Mouse (Mus musculus) gastrocnemius, postnatal 36 days (tissue): ENCODE results near the gene Sox13. TPM values are rescaled to one million over a fixed set of nuclear protein-coding genes. Genes with fewer than 3 reads are reported as not detected.

ENCODE experiments used
- DNase-seq, 2 experiments: peaks; one replicate each; pipeline ENCODE4 v3.0.0; 2022
- intact Hi-C: fragments of 180-260 bp; cut with DNase I; formaldehyde crosslinking; loops from one replicate; pipeline ENCODE4 v1.15.1; 2025
- long read RNA-seq, 2 experiments: library from polyadenylated mRNA; stranded (forward); transcript quantifications; one replicate each; pipeline ENCODE4 v2.0.0; 2021
- total RNA-seq, 2 experiments: library from RNA; stranded (reverse); gene quantifications; 2 replicates each; pipeline ENCODE4 v1.2.3; 2021

Gene Sox13
- 1 to 10 TPM; 6.7 to 9.6 TPM for total RNA-seq
- long read RNA-seq, experiment 1: 0 reads
- long read RNA-seq, experiment 2: 0 reads

DNA sequence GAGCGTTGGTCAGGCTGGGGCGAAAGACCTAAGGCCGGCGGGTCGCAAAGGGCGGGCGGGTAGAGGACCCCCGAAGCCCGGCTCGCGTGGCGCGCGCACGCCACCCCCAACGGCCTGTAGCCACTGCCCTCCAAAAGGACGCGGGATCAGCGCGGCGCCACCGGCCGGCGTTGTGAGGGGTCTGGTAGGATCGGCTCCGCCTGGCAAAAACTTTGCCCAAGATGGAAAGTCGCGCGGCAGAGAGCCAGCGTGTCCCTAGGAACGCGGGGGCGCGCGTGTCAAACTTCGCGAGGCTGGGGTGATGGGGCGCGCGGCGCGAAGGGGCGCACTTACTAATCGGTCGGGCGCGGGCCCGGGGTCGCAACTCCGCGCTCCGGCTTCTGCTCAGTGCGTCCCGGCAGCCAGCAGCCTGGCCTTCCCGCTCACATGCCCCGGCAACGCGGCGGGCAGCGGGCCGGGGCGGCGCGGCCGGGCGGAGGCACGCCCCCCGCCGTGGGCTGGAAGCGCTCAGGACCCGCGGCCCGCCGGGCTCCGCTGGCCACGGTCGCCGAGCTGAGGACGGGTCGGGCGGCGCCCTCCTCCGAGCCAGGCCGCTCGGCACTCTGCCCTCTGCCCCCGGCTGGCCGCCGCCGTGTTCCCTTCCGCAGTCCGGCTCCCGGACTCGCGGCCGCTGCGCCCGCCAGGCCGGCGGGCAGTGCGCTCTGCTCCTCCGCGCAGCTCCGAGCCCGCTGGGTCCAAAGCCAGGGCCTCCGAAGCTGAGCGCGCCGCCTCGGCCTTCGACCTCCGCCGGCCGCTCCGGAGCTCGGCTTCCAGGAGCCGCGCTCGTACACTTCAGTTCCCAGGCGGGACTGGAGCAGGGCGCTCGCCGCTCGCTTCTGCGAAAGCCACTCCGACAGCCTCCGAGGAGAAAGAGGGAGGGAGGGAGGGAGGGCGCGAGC lies at the start of gene Sox13:
Gene Sox13, minus strand, starts transcription at position 835 of the 938 bp plus-strand sequence.
- peak; percentile 46 to 62 for DNase-seq
- intact Hi-C loops: no loop called here

DNA sequence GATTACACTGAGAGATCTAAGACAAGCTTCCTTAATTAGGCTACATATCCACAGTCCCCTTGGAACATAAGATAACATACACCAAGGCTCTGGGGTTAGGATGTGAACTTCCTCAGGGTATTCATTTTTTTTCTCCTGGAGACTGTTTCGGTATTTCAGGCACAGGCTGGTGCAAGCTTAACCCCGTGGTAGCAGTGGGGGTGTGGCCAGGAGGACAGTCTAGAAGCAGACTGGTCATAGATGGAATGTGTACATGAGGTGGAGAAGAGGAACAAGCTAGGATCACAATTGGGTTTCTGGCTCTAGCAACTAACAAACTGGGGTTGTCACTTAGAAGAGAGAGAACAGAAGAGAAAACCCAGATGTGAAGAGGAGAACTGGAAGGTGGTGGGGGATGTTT lies 47.4 kb upstream of the Sox13 start:
- DNase-seq: no peak

DNA sequence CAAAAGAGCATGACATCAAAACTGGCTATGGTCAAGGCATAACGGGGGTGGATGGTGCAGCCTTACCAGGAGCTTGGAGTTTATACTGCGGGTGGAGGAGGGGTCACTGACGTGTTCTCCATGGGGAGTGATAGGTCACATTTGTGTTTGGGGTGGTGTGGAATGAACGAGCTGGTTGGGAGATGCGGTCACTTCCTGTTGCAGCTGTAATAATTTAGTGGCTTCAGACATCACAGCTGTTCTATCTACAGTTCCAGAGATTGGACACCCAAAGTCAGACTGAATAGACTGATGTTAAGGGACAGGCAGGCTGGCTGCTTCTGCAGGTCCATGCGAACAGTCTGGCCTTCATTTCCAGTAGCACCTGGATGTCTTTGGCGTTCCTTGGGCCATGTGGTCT lies 46.9 kb upstream of the Sox13 start:
- DNase-seq: peak in 1 of 2 experiments; percentile 18
- intact Hi-C loops: no loop called here

More for the DNA sequence above, 47.4 kb upstream of the Sox13 start:
- intact Hi-C loops: no loop called here

DNA sequence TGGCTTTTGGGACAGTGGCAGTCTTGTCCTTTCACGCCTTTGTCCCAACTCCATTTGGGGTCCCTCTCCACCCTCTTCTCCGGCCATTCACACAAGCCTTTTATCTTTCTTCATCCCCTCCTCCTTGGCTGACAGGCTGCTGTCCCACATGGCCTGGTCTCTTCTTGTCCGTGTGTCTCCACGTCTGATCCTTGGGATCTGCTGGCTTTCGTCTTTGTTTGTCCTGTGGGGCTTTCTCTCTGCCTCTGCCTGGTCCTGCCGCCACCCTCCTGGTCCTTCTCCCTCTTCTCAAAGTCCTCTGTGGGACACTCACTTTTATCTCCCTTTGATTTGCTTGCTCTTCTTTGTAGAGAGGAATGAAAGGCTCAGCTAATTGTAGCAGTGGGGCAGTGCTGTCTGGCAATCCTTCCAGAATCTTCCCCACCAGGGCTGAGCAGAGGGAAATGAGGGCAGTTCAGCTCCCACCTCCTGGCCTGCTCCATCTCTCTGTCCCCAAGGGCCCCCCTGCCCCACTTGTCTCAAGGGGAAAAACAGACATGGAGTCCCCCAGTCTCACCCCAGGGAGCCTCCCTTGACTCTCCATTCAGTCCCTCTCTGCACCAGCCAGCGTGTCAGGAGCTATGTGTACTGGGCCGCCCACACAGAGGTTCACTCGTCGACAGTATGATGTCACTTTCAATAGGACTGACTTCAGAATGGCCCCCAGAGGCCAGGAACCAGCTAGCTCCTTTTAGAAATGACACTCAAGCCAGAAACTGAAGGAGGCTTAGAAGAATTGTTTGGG lies 46.3 kb upstream of the Sox13 start:
- intact Hi-C loops: no loop called here
- peak in 1 of 2 experiments; percentile 13 for DNase-seq

DNA sequence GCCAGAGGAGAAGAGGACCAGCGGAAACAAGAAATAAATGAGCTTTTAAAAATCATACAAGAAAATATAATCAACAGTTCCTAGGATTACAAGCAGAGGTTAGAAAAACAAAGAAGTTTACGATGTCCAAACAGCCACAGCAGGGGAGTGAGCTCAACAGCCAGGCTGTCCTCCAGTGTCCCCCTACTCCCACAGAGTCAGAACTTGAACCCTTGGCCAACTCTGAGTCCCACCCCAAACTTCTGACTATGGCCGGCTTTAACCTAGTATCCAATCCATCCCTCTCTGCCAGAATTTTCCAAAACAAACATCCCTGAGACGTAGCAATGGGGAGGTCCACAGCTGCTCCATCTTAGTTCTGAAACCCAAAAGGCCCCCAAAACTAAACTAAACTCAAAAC lies 45.0 kb upstream of the Sox13 start:
- intact Hi-C loops: no loop called here
- DNase-seq: no peak

DNA sequence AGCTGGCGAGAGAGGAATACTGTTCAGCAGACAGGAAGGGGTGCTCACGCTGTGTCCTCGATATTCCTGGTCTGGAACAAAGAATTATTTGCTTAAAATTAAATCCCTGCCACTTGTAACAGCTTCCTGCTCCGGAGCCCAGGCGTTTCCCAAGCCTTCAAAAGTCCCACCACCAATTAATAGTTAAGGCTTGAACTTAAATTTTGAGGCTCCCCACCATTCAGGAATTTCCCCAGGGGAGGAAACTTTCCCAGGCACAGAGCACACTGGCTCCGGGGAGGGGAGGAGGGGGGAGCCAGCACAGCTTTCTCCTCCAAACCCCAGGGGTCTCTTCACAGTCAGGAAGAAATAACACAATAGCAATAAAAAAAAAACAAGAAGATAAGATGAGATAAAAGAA lies 44.6 kb upstream of the Sox13 start:
- intact Hi-C loops: no loop called here
- no peak for DNase-seq

DNA sequence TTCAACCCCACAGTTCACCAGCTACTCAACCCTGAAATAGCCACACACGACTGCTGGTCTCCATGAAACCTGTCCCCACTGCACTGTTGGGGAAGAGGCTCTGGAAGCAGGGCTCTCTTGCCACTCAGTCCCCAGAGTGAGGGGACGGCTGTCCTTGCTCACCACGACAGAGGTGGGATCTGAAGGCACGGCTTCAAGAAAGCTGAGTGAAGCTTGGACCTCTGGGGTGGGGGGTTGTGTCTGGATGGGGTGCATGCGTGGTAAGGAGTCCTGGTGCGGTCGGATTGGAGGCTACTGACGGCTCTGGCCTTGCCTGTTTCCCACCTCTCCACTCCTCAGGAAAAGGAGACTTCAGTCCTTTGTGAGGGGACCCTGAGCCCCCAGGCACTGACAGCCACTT lies 43.7 kb upstream of the Sox13 start:
- intact Hi-C loops: no loop called here

DNA sequence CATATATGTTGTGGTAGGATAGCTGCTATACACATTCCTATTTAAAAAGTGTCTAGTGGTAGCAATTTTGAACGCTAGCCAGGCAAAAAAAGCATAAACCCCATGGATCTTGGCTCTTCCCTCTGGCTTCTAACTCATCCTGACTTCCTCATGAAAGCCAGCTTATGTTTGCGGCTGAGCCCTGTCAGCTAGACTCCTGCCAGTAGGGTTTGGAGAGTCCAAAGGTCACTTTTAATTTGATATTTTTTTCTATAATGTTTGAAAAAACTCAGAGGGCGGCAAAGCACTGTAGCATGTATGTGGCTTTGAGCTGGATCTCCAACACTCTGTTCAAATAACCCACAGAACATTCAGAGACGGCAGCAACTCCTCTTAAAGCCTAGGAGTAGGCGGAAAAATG lies 39.0 kb upstream of the Sox13 start:
- DNase-seq: no peak
- intact Hi-C loops: loop anchor here (5.0 kb wide), 1 partner anchor 1851 kb away; no protein-coding TSS in a partner anchor

More for the DNA sequence above, 43.7 kb upstream of the Sox13 start:
- DNase-seq: no peak

DNA sequence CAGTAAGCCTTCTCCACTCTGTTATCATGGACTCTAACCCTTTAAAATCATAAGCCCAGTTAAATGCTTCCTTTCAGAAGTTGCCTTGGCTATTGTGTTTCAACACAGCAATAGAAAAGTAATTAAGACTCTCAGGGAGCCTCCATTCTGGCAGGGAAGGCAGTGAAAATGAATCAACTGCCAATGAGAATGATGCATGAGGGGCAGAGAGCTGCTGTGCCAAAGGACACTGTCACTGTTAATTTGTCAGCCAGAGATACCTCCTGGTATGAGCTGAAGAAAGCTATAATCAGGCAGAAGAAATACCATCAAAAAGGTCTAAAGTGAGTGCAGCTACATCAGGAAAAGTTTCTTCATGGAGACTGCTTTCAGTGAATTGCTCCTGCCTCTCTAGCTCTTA lies 36.8 kb upstream of the Sox13 start:
- intact Hi-C loops: loop anchor here (5.0 kb wide), 1 partner anchor 1849 kb away; no protein-coding TSS in a partner anchor
- DNase-seq: no peak

DNA sequence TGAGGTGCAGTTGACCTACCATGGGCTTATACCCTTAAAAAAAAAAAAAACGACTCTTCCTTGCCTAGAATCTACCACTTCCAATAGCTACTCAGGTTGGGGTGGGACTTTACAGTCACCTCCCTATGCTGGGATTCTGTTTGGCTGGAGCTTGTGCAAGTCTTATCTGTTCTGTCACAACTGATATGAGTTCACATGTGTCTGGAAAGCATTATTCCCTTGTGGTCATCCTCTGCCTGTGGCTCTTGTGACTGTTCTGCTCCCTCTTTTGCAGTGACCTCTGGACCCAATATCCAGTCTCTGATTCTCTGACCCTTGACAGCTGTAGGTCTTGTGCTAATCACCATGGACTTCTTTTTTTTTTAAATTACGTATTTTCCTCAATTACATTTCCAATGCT lies 31.9 kb upstream of the Sox13 start:
- DNase-seq: no peak
- intact Hi-C loops: no loop called here

DNA sequence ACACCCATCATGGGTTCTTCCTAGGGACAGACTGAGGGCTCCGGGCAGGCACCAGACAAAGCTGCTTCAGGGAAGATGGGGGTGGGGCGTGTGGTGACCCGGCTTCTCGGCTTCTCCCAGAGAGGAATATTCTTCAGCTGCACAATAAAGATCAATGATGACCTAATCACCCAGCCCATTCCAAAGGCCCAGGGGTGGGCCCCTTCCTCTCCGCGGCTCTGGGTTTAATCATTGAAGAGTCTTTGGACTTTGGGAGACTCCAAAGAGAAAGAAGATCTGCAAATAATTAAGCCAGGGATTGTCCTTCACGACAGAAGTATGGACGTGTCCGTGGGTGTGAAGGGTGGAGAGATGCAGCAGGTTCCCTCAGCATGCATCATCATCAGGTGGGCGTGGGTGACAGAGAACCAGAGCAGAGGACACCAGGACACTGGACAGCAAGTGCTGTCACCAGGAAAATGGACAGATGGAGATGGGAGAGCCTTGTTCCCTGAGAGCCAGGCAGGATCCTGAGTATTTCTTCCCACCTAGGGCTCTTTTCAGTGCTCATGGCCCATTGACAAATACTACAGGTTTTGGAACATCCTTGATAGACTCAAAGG lies 28.5 kb upstream of the Sox13 start:
- intact Hi-C loops: no loop called here
- no peak for DNase-seq

DNA sequence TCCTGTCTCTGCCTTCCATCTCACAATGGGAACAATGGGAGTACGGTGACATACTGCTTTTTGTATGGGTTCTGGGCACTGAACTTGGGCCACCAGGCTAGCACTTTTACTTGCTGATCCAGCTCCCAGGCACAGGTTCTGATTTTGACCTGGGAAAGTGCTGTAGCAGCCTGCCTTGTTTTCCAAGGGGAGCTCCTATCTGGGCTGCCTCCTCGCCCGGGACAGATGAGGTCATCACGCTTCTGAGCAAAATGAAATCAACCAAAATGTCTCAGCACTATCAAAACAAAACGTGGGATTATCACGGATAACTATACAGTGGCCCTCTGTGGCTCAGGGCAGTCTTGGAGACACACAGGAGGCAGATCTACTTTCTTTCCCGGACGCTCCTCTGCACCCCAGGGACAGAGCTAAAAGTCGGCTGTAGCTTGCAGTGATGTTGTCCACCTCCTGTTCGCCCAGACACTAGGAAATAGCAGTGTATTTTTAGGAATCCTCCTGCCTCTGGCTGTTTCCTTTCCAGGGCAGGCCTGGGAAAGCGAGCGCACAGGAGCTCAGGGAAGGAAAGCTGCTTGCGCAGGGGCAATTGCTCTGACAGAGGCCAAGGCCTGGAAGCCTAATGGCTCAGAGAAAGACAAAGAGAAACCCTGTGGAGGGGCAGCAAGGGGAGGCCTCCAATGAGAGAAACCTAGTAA lies 27.8 kb upstream of the Sox13 start:
- intact Hi-C loops: no loop called here
- no peak for DNase-seq

DNA sequence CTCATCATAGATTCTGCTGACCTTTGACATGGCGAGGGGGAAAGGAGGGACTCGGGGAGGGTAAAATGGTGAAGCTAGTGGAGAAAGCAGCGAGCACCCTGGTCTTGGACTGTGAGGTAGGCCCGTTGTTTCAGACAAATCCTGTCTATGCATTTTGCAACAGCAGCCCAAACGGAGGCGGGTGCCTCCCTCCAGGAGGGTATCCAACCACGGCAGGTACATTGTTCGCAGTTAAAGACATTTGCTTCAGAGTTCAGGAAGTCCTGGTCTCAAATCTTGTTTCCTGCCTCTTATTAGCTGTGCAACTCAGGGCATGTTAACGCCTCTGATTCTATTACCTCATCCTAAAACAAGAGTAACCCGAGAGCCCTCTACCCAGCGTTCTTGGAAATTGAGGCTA lies 26.8 kb upstream of the Sox13 start:
- DNase-seq: no peak
- intact Hi-C loops: no loop called here

DNA sequence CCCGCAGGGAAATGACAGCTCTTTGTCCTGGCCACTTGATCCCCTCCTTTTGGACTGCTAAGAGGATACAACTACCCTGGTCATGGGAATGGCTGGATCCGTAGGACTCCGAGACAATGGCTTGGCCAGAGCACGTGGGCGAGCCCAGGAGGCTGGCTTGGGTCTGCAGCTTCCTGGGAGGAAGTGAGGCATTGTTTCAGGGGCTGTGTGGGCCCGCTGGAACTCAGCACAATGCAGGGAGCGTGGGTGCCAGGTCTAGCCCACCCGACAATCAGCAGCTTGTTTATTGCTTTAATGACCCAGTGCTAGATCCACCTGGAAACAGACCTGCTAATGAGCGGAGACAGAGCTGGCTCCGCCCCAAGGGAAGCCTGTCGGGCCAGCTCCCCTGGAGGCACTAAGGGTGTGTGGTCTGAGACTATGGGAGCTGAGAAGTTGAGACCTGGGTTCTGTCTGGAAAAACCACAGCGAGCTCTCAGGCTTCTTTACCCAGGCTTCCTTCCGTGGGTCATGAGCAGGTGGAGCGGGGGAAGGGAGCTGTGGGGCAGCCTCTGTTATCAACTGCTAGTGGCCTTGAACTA lies 24.3 kb upstream of the Sox13 start:
- peak in 1 of 2 experiments; percentile 23 for DNase-seq
- intact Hi-C loops: no loop called here

DNA sequence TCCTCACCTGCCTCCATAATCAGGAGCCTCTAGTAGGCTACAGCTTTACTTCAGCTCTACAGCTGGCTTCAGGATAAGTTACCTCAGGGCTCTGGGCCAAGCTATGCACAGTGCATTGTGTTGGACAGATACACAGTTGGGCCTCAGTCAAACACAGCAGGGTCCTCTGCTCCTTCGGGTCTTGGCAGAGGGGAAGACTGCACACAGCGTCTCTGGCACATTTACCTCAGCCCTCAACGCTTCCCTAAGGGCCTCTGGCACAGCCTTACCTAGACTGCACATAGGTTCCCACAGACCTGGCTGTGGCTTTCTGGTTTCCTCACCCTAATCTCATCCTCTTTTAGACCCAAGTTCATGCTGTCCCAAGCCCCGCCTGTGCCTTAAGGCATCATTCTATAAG lies 22.1 kb upstream of the Sox13 start:
- DNase-seq: no peak
- intact Hi-C loops: no loop called here

DNA sequence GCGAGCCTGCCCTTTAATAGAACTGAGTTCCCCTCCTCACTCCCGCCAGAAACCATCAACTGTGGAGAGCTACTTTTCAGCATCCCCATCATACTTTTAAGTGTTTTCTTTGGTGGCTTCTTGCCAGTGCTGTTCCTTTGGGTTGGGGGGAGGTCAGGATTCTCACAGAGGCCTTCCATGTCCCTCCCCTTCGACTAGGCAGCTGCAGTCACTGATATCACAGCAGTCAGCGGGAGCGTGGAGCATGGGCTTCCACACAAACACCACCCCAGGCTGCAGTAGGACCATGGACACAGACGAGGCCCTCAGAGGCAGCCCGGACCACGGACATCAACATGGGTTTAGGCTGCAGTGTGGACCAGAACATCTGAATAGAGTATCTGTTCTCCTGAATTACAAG lies 20.1 kb upstream of the Sox13 start:
- intact Hi-C loops: no loop called here

DNA sequence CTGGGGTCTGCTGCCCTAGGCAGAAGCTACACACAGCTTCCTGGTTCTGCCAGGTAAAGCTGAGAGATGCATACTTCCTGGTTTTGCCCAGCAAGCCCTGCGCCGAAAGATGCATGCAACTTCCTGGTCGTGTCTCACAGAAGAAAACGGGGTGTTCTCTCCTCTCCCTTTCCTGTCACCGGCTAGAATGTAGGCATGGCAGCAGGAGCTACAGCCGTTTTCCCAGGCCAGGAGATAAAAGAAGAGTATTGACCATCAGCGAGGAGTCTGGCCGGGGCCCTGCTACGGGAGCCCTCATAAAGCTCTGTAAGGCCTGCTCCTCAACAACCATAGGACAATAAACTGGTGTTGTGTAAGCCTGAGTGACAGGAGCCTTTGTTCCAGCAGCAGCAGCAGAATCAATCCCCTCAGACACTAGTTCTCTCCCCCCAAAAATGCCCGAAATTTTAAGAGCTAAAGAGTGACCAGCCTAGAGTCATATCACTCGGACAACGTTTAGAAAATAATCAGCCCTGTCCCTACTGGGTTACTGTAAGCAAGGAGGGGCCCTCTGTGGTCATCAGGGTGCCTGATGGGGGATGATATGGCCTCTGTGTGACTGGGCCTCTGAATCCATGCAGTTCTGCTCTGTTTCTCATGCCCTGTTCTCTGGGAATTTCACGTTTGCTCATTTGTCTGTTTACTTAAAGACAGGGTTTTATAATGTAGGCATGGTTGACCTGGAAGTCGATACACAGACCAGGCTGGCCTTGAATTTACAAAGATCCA lies 13.9 kb upstream of the Sox13 start:
- DNase-seq: no peak
- intact Hi-C loops: no loop called here

More for the DNA sequence above, 20.1 kb upstream of the Sox13 start:
- no peak for DNase-seq

DNA sequence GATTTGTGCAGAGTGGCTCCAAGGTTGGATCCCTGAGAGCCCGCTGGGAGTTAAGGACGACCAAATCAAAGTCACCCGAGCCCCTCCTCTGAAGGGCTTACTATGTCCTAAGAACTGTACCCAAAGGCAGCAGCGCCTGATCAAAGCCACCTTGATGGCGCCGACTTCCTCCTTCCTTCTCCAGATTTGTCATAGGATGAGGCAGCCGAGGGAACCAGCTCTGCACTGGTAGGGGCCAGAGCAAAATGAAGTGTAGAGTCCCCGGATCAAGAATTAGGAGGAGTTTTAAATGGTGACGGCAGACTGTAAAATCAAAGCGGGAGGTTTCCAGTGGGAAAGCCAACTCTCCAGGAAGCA lies 10.6 kb upstream of the Sox13 start:
- DNase-seq: no peak
- intact Hi-C loops: no loop called here

DNA sequence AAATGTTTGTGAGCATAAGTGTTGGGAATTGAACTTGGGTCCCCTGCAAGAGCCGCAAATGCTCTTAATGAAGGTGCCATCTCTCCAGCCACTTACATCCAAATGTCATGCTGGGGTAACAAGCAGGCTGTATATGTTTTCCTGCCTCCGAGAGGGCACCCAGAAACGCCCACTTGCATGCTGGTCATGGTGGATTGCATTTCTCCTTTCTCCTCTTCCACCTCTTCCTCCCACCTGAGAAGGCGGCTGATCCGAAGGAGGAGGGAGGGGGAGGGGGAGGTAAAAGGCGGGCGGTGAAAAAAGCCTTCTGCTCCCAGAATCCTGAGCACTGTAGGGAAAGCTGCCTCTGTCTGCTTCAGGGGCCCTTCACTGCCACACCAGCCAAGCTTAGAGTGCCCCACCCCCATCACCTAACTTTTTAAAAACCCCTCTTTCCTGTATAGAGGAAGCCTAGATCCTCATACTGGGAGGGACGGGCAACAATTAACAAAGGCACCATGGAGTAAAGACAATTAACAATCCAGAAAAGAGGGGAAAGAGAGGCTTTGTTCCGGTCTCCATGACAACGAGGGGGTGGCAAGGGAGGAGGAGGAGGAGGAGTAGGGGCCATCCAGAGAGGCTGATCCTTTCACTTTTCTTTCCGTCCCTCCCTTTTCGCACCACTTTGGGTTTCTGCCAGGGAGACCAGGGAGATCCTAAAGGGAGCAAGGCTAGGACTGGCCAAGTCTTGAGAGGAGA lies 10.0 kb upstream of the Sox13 start:
- intact Hi-C loops: no loop called here
- DNase-seq: no peak
